Mouse (Mus musculus) liver, adult 2 months (tissue): ENCODE measurements at regions not wholly inside any gene's neighbourhood (a gene's known extent, or its start where the extent isn't known, plus 50 kb on each side); places are given as distances from the start of the nearest gene placed in this dataset.

Experiments
- DNase-seq: peaks from one replicate; pipeline ENCODE4 v3.0.0-alpha.2; 2011; ENCODE audit warnings: low read depth, low spot score; ENCODE audit errors: extremely low read depth
- H3K27ac ChIP-seq: fragments of 200-500 bp; replicated peaks from 2 replicates; pipeline ENCODE4 v1.5.1; 2012; ENCODE audit warnings: low read depth, mild to moderate bottlenecking, control low read depth, inconsistent platforms, low read length; ENCODE audit not compliant: insufficient read depth
- H3K27me3 ChIP-seq: fragments of 200-500 bp; 2 replicates; pipeline ENCODE4 v1.6.1; 2012; ENCODE audit warnings: mild to moderate bottlenecking, moderate library complexity, low read length, inconsistent platforms; ENCODE audit not compliant: control insufficient read depth, insufficient read depth
- H3K36me3 ChIP-seq: fragments of 200-500 bp; 2 replicates; pipeline ENCODE4 v1.6.1; 2012; ENCODE audit warnings: low read length, inconsistent platforms; ENCODE audit not compliant: control insufficient read depth, insufficient read depth
- H3K4me1 ChIP-seq: fragments of 200-500 bp; 2 replicates; pipeline ENCODE4 v1.6.1; 2011; ENCODE audit warnings: low read length; ENCODE audit not compliant: control insufficient read depth, insufficient read depth
- H3K4me3 ChIP-seq: fragments of 200-500 bp; 2 replicates; pipeline ENCODE4 v1.5.1; 2011; ENCODE audit warnings: low read depth, mild to moderate bottlenecking, control low read depth, low read length, moderate library complexity; ENCODE audit not compliant: insufficient read depth
- H3K79me2 ChIP-seq: fragments of 200-500 bp; 2 replicates; pipeline ENCODE4 v1.6.1; 2012; ENCODE audit warnings: inconsistent platforms, mild to moderate bottlenecking, low read length, moderate library complexity; ENCODE audit not compliant: control insufficient read depth, insufficient read depth
- H3K9ac ChIP-seq: fragments of 200-500 bp; 2 replicates; pipeline ENCODE4 v1.6.1; 2012; ENCODE audit warnings: low read depth, mild to moderate bottlenecking, control low read depth, inconsistent platforms, low read length
- CTCF ChIP-seq: fragments of 200-500 bp; IDR thresholded peaks from 2 replicates; pipeline ENCODE4 v1.5.1; 2011; ENCODE audit warnings: low read depth, low read length, control low read depth
- POLR2A ChIP-seq: fragments of 200-500 bp; IDR thresholded peaks from 2 replicates; pipeline ENCODE4 v1.6.1; 2011; ENCODE audit warnings: low read length, control low read depth; ENCODE audit not compliant: insufficient read depth; ENCODE audit errors: extremely low read depth
- WGBS: fragments of 180-500 bp; shearing (Covaris S2); methylation state at CpG from one replicate; pipeline ENCODE4 v1.1.7; 2018; 5-methylcytosine and 5-hydroxymethylcytosine counted together

DNA sequence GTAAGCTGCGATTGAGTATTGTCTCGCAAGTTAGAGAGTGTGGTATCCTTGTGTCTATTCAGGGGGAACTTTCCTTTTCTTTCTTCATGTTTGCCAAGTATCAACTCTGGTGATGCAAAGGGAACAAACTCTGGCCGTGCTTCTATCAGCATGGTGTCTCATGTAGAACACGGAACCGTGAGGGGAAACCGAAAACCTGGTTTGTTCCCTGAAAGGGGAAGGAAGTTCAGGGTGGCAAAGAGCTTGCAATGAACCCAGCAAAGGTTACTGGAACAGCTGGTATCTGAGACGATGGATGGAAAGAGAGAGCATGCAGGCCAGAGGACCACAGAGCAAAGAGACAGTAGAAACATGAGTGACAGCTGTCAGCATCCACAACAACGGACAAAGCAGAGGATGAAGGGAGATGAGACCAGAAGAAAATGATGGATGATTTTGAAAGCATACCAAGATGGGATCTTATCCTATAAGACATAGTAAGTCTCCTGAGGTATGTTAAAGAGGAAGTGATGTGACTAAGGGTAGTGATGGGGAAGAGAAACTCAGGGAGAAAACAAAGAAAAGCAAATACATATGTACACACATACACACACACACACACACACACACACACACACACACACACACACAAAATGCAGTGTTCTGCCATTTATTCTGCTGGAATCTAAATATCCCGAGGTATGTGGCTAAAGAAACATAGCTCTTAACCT lies 199.8 kb upstream of the Peli2 start:
- Histone ChIP-seq H3K36me3 (no peaks in the 10 kb centered on the region), H3K27ac (no peak overlapping the region), H3K4me3 (no peak overlapping the region), H3K79me2 (no peaks in the 10 kb centered on the region), H3K9ac (no peak overlapping the region), H3K27me3 (no peaks in the 10 kb centered on the region), H3K4me1 (no peaks in the 10 kb centered on the region)
- TF ChIP-seq POLR2A (no peak), CTCF (no peak)
- DNase-seq: no peak
- 86% methylated on average over 9 of the region's 9 CpGs for WGBS

DNA sequence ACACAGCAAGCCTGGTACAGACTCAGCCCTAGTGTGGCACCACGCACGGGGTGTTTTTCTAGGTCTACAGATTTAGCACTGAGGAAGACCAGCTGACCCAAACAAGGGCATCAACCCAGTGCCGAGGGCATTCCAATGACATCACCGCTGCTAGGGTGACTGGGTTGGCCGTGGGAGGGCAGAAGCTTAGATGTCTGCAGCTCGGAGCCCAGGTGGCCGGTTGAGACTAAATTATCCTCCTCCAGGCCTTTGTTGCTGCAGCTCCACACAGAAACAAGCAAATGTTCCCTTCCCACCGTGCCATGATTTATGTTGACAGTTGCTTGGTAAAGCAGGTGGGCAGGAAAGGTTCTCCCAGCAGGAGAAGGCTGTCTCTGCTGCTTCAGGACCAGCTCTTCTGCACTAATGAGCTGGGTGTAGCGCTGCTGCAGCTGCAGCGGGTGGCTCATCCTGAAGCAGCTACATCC lies 198.8 kb upstream of the Peli2 start:
- Histone ChIP-seq H3K4me3 (no peak overlapping the region), H3K36me3 (no peaks in the 10 kb centered on the region), H3K79me2 (no peaks in the 10 kb centered on the region), H3K4me1 (no peaks in the 10 kb centered on the region), H3K9ac (no peak overlapping the region), H3K27ac (no peak overlapping the region), H3K27me3 (no peaks in the 10 kb centered on the region)
- TF ChIP-seq POLR2A: no peak
- no peak for TF ChIP-seq CTCF
- no peak for DNase-seq
- 72% methylated on average over 10 of the region's 10 CpGs for WGBS

DNA sequence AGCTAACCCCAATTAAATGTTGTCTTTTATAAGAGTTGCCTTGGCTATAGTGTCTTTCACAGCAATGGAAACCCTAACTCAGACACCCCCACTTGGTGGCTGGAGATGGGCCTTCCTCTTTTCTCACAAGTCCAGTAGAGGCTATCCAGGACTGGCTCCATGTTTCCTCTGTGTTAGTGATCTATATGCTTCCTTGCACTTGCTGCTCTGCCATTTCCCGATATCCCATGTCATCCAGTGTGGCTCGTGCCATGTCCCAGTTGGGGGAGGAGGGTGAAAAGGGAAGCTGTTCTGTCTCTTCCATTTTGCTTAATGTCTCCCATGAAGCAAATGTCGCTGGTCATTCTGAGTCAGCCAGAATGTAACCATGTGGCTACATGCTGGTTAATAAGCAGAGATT lies 194.2 kb upstream of the Peli2 start:
- Histone ChIP-seq H3K27me3 (no peaks in the 10 kb centered on the region), H3K36me3 (no peaks in the 10 kb centered on the region), H3K4me1 (no peaks in the 10 kb centered on the region), H3K4me3 (no peak overlapping the region), H3K79me2 (no peaks in the 10 kb centered on the region), H3K9ac (no peak overlapping the region), H3K27ac (no peak overlapping the region)
- WGBS: 92% methylated on average over 3 of the region's 3 CpGs
- TF ChIP-seq POLR2A: no peak
- TF ChIP-seq CTCF: no peak
- DNase-seq: no peak

DNA sequence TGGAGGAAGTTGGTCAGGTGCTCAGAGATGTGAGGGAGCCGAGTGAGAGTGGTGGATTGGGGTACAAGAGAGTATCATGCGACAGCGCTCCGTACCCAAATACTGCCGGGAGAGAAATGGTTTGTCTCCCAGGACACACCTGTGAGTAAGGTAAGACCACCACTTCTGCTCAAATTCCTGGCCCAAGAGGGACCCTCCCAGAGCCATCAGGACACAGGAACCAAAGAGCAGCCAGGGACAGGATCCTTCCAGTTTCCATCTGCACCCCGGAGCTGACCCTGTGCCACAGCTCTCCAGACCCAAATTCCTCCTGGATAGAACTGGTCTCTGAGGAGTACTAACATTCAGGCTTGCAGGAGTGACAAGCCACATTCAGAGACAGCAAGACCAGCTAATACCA lies 185.2 kb upstream of the Peli2 start:
- H3K9ac ChIP-seq: no peak overlapping the region
- H3K4me1 ChIP-seq: no peaks in the 10 kb centered on the region
- no peaks in the 10 kb centered on the region for H3K27me3 ChIP-seq
- no peaks in the 10 kb centered on the region for H3K79me2 ChIP-seq
- no peak for DNase-seq
- WGBS: 98% methylated on average over 6 of the region's 6 CpGs
- TF ChIP-seq POLR2A (no peak), CTCF (no peak)
- no peak overlapping the region for H3K4me3 ChIP-seq
- H3K27ac ChIP-seq: no peak overlapping the region
- no peaks in the 10 kb centered on the region for H3K36me3 ChIP-seq

DNA sequence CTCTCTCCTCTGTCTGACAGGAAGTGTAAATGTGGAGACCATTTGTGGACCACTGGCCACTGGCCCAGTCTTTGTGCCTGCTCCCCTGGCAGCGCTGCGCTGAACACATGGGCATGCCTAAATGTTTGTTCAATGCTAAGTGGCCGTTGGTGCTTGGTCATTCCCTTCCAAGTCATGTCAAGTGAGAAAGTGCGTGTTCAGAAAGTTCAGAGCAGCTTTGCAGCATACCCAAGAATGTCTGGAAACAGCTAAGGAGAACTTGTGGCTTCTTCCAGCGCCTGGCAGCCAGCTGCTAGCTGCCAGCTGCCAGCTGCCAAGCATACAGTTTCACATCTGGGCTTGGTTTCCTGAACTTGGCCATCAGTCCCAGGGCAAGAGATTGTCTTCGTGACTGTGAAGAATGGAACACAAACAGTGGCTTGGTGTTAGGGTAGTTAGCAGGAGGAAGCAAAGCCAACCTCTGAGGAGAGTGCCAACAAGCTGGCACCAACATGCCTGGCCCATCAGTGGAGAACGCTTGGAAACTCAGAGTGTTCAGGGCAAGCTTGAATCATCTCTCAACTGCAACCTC lies 183.5 kb upstream of the Peli2 start:
- no peak for DNase-seq
- 74% methylated on average over 7 of the region's 7 CpGs for WGBS
- H3K27me3 ChIP-seq: no peaks in the 10 kb centered on the region
- no peaks in the 10 kb centered on the region for H3K4me1 ChIP-seq
- no peak overlapping the region for H3K4me3 ChIP-seq
- H3K27ac ChIP-seq: no peak overlapping the region
- H3K9ac ChIP-seq: no peak overlapping the region
- no peaks in the 10 kb centered on the region for H3K79me2 ChIP-seq
- no peaks in the 10 kb centered on the region for H3K36me3 ChIP-seq
- no peak for TF ChIP-seq POLR2A
- TF ChIP-seq CTCF: no peak
